In genomic region chr7:98876119-98876518, GRCm38 (mm10) we compare ENCODE assay signal across 12 mouse cellular contexts. TPM values are rescaled to one million over a fixed set of nuclear protein-coding genes. Genes with fewer than 3 reads are reported as not detected.
DNase-seq lines count a peak whose midpoint lies in the region; ATAC-seq and TF ChIP-seq lines count a peak whose summit lies in the region.
"Had no signal": no experiment of that assay in that cellular context is flagged by ENCODE, and none has a peak within 500 bp of the region (broad histone marks: within the 10 kb centered on the region; RNA-seq: fewer than 3 reads in every experiment).

No protein-coding gene starts in this region.

- no peak overlapping the region for H3K4me2 ChIP-seq in heart, embryonic 16.5 days (ENCODE audit: low read depth, low read length)
- H3K4me2 ChIP-seq in neural tube, embryonic 12.5 days (replicated peaks) = no peak overlapping the region
- H3K4me2 ChIP-seq in hindbrain, embryonic 14.5 days (replicated peaks) = 0 out of 2 replicates have a peak overlapping the region, but pooled peaks have one; percentile 12
- H3K4me2 ChIP-seq: liver, embryonic 11.5 days; neural tube, embryonic 13.5 days had no signal

- ATAC-seq in heart, embryonic 16.5 days (replicated peaks; ENCODE audit: extremely low read depth, insufficient read depth, low FRiP score) = no peak
- ATAC-seq in neural tube, embryonic 12.5 days (ENCODE audit: low FRiP score, low read depth) = no peak
- ATAC-seq in hindbrain, embryonic 14.5 days (ENCODE audit: low FRiP score) = no peak

- DNase-seq in heart, postnatal 14 days = no peak
- no peak for DNase-seq in neural tube, embryonic 10.5 days (ENCODE audit: extremely low spot score, low spot score)
- DNase-seq in hindbrain, embryonic 14.5 days (ENCODE audit: low spot score) = no peak
- no peak for DNase-seq in cerebellum, adult 2 months
- no peak for DNase-seq in adrenal gland, adult 8-10 months
- DNase-seq: layer of hippocampus, postnatal 36 days; right cerebral cortex, postnatal 14 days had no signal

- TF ChIP-seq POLR2A in cerebellum, adult 2 months (IDR thresholded peaks at IDR 0.05; ENCODE audit: borderline replicate concordance, insufficient read depth, low read length) = no peak

- no peaks in the 10 kb centered on the region for H3K9me3 ChIP-seq in heart, embryonic 16.5 days (replicated peaks; ENCODE audit: control insufficient read depth, low read length)
- H3K9me3 ChIP-seq in neural tube, embryonic 12.5 days = no peaks in the 10 kb centered on the region
- H3K9me3 ChIP-seq in hindbrain, embryonic 14.5 days (ENCODE audit: control insufficient read depth, low read length) = no peaks in the 10 kb centered on the region
- H3K9me3 ChIP-seq: neural tube, embryonic 13.5 days had no signal

- no peak for TF ChIP-seq CTCF in cerebellum, adult 2 months (IDR thresholded peaks at IDR 0.05; ENCODE audit: borderline replicate concordance, insufficient read depth, low read depth, low read length)

- WGBS in heart, embryonic 16.5 days = 40% methylated on average over 13 of the region's 13 CpGs
- WGBS in neural tube, embryonic 12.5 days = 45% methylated on average over 13 of the region's 13 CpGs
- 30% methylated on average over 13 of the region's 13 CpGs for WGBS in hindbrain, embryonic 14.5 days
- WGBS in cerebellum, adult 2 months = 59% methylated on average over 13 of the region's 13 CpGs

- peaks cover 24% of the 10 kb centered on the region for H3K4me1 ChIP-seq in heart, embryonic 16.5 days (ENCODE audit: control insufficient read depth, insufficient read depth, low read length)
- peaks cover 19% of the 10 kb centered on the region for H3K4me1 ChIP-seq in neural tube, embryonic 12.5 days
- peaks cover 9% of the 10 kb centered on the region; the same call in 1 of the 2 replicates for H3K4me1 ChIP-seq in hindbrain, embryonic 14.5 days (replicated peaks; ENCODE audit: control insufficient read depth, insufficient read depth, low read length)
- H3K4me1 ChIP-seq in cerebellum, adult 2 months (ENCODE audit: control insufficient read depth, insufficient read depth, low read length) = peaks cover 13% of the 10 kb centered on the region

- peak overlapping the region; percentile 10; the same call in 1 of the 2 replicates for H3K9ac ChIP-seq in heart, embryonic 16.5 days (ENCODE audit: low read length)
- no peak overlapping the region for H3K9ac ChIP-seq in neural tube, embryonic 12.5 days
- no peak overlapping the region for H3K9ac ChIP-seq in hindbrain, embryonic 14.5 days
- H3K9ac ChIP-seq: neural tube, embryonic 13.5 days had no signal

- H3K27me3 ChIP-seq in heart, embryonic 16.5 days (ENCODE audit: control insufficient read depth, insufficient read depth, low read length) = no peaks in the 10 kb centered on the region
- H3K27me3 ChIP-seq in neural tube, embryonic 12.5 days (replicated peaks) = 0 out of 2 replicates have a peak, but pooled peaks cover 4% of the 10 kb centered on the region
- no peaks in the 10 kb centered on the region for H3K27me3 ChIP-seq in hindbrain, embryonic 14.5 days (ENCODE audit: control insufficient read depth, insufficient read depth, low read length)
- no peaks in the 10 kb centered on the region for H3K27me3 ChIP-seq in cerebellum, adult 2 months (ENCODE audit: control insufficient read depth, insufficient read depth, low read length)
- H3K27me3 ChIP-seq: neural tube, embryonic 13.5 days had no signal

- H3K36me3 ChIP-seq in heart, embryonic 16.5 days (ENCODE audit: control insufficient read depth, insufficient read depth) = no peaks in the 10 kb centered on the region
- no peaks in the 10 kb centered on the region for H3K36me3 ChIP-seq in neural tube, embryonic 12.5 days
- H3K36me3 ChIP-seq in hindbrain, embryonic 14.5 days (replicated peaks; ENCODE audit: control insufficient read depth, insufficient read depth) = no peaks in the 10 kb centered on the region
- H3K36me3 ChIP-seq: neural tube, embryonic 13.5 days had no signal

- no peak overlapping the region for H3K4me3 ChIP-seq in heart, embryonic 16.5 days (ENCODE audit: low read length)
- H3K4me3 ChIP-seq in neural tube, embryonic 12.5 days = 0 out of 2 replicates have a peak overlapping the region, but pooled peaks have one; percentile 7
- H3K4me3 ChIP-seq in hindbrain, embryonic 14.5 days (replicated peaks; ENCODE audit: low read length) = no peak overlapping the region
- H3K4me3 ChIP-seq in cerebellum, adult 2 months (replicated peaks; ENCODE audit: insufficient read depth, low read depth, low read length) = no peak overlapping the region
- H3K4me3 ChIP-seq: neural tube, embryonic 13.5 days had no signal

- no peak overlapping the region for H3K27ac ChIP-seq in heart, embryonic 16.5 days (ENCODE audit: low read length)
- H3K27ac ChIP-seq in neural tube, embryonic 12.5 days = no peak overlapping the region
- H3K27ac ChIP-seq in hindbrain, embryonic 14.5 days = no peak overlapping the region
- H3K27ac ChIP-seq in cerebellum, adult 2 months (ENCODE audit: insufficient read depth, low read length) = no peak overlapping the region
- H3K27ac ChIP-seq: neural tube, embryonic 13.5 days had no signal

- intact Hi-C loops in heart, postnatal 14 days (cut with DNase I) = no loop called here

RNA-seq across cellular contexts. Expression of gene Wnt11, which starts 41.2 kb away (rescaled TPM):
- 7.8 and 9.8 TPM in 2 replicates for polyA plus RNA-seq in heart, embryonic 16.5 days (2015; fragmentation: Nextera tagmentation; extraction: Ambion mirVana)
- 1 to 10 TPM; 2.7 to 3.7 TPM for total RNA-seq in heart, postnatal 14 days (2021)
- polyA plus RNA-seq in neural tube, embryonic 12.5 days (2016; fragmentation: Nextera tagmentation; extraction: Ambion mirVana) = 7.2 and 9.4 TPM in 2 replicates
- 2.0 and 2.3 TPM in 2 replicates for polyA plus RNA-seq in hindbrain, embryonic 14.5 days (2014; fragmentation: Nextera tagmentation; extraction: Ambion mirVana)
- polyA plus RNA-seq in cerebellum, adult 2 months (2012; rRNA removed) = 1.5 and 1.9 TPM in 2 replicates
- total RNA-seq in adrenal gland, adult 8-10 months (2022) = 1 to 10 TPM in 3 of 4 experiments, under 1 TPM in 1; 0.59 to 1.5 (median 1.2) TPM
- total RNA-seq: common myeloid progenitor, adult 5-6 weeks had no signal
